Mouse (Mus musculus): ENCODE measurements around the gene Ctdspl2. TPM values are rescaled to one million over a fixed set of nuclear protein-coding genes. Genes with fewer than 3 reads are reported as not detected.
"Not testable (repeated sequence)": the region's sequence is repeated elsewhere in the genome, so short reads cannot be mapped to it uniquely, and the experiment has no call there.

The Ctdspl2 gene
- total RNA-seq (2021): 10 to 100 TPM; 32.8 to 39.0 TPM
- long read RNA-seq, experiment 1, full-length matches to known transcripts: 24 of 34 reads
- long read RNA-seq, experiment 1, partial matches to known transcripts: 6 of 34 reads
- long read RNA-seq, experiment 1, other reads (novel, unspliced or antisense): 4 of 34 reads
- long read RNA-seq, experiment 2, full-length matches to known transcripts: 18 of 36 reads
- long read RNA-seq, experiment 2, partial matches to known transcripts: 9 of 36 reads
- long read RNA-seq, experiment 2, other reads (novel, unspliced or antisense): 9 of 36 reads

GRCm38 (mm10) chr2:121955765-121956223 is at the start of gene Ctdspl2, which contains the start of gene Mageb3:
Gene Ctdspl2 (plus strand): TSS chr2:121956001.
Gene Mageb3 (minus strand): TSS chr2:121956092.
- DNase-seq (ENCODE audit: low spot score in 2 of 2): peak; percentile 95 to 98

- no peak for DNase-seq (ENCODE audit: low spot score in 2 of 2)
Observed at GRCm38 (mm10) chr2:121909975-121910374, 45.8 kb upstream of the Ctdspl2 start.

GRCm38 (mm10) chr2:121916047-121916970 is 39.5 kb upstream of the Ctdspl2 start:
- no peak for DNase-seq (ENCODE audit: low spot score in 2 of 2)

- DNase-seq (ENCODE audit: low spot score in 2 of 2): not testable (repeated sequence)
Observed at GRCm38 (mm10) chr2:121937624-121938023, 18.2 kb upstream of the Ctdspl2 start.

GRCm38 (mm10) chr2:121943364-121943763 is 12.4 kb upstream of the Ctdspl2 start:
- DNase-seq (ENCODE audit: low spot score in 2 of 2): no peak

GRCm38 (mm10) chr2:121954971-121955656 is 687 bp upstream of the Ctdspl2 start:
- no peak for DNase-seq (ENCODE audit: low spot score in 2 of 2)

GRCm38 (mm10) chr2:121956224-121957018 is 620 bp downstream of the Ctdspl2 start:
- peak; percentile 94 to 95 for DNase-seq (ENCODE audit: low spot score in 2 of 2)

- no peak for DNase-seq (ENCODE audit: low spot score in 2 of 2)
Observed at GRCm38 (mm10) chr2:121957216-121957792, 1.5 kb downstream of the Ctdspl2 start.

- no peak for DNase-seq (ENCODE audit: low spot score in 2 of 2)
Observed at GRCm38 (mm10) chr2:121995738-121996137, 39.9 kb downstream of the Ctdspl2 start.

GRCm38 (mm10) chr2:122008832-122009231 is 53.0 kb downstream of the Ctdspl2 start:
- DNase-seq (ENCODE audit: low spot score in 2 of 2): no peak

GRCm38 (mm10) chr2:122011441-122011840 is 55.6 kb downstream of the Ctdspl2 start:
- DNase-seq (ENCODE audit: low spot score in 2 of 2): no peak

GRCm38 (mm10) chr2:122018705-122019104 is 62.9 kb downstream of the Ctdspl2 start:
- DNase-seq (ENCODE audit: low spot score in 2 of 2): no peak

- DNase-seq (ENCODE audit: low spot score in 2 of 2): no peak
Observed at GRCm38 (mm10) chr2:122022284-122022683, 66.5 kb downstream of the Ctdspl2 start.

GRCm38 (mm10) chr2:122027091-122027490 is 71.3 kb downstream of the Ctdspl2 start:
- DNase-seq (ENCODE audit: low spot score in 2 of 2): not testable (repeated sequence)

GRCm38 (mm10) chr2:122027862-122028755 is 72.3 kb downstream of the Ctdspl2 start, which contains the start of gene Eif3j1:
Gene Eif3j1 (plus strand): TSS chr2:122028546.
- peak; percentile 79 to 86 for DNase-seq (ENCODE audit: low spot score in 2 of 2)

- peak; percentile 39 to 52 for DNase-seq (ENCODE audit: low spot score in 2 of 2)
Observed at GRCm38 (mm10) chr2:122028756-122029700, 73.2 kb downstream of the Ctdspl2 start.

GRCm38 (mm10) chr2:122031970-122032369 is 76.2 kb downstream of the Ctdspl2 start:
- no peak for DNase-seq (ENCODE audit: low spot score in 2 of 2)

GRCm38 (mm10) chr2:122036064-122036463 is 80.3 kb downstream of the Ctdspl2 start:
- no peak for DNase-seq (ENCODE audit: low spot score in 2 of 2)
